Mouse (Mus musculus) thymus, adult 2 months (tissue): ENCODE results near the gene Wdr66. TPM values are rescaled to one million over a fixed set of nuclear protein-coding genes. Genes with fewer than 3 reads are reported as not detected.

Experiments
- DNase-seq: peaks from one replicate; pipeline ENCODE4 v3.0.0; 2021
- H3K27ac ChIP-seq: fragments of 200-500 bp; 2 replicates; pipeline ENCODE4 v1.5.1; 2012; ENCODE audit warnings: low read length, control low read depth; ENCODE audit not compliant: control insufficient read depth, insufficient read depth
- H3K27me3 ChIP-seq: fragments of 200-500 bp; 2 replicates; pipeline ENCODE4 v1.6.1; 2012; ENCODE audit warnings: mild to moderate bottlenecking, low read length, moderate library complexity, mixed read lengths; ENCODE audit not compliant: control insufficient read depth, insufficient read depth
- H3K36me3 ChIP-seq: fragments of 200-500 bp; 2 replicates; pipeline ENCODE4 v1.6.1; 2012; ENCODE audit warnings: mild to moderate bottlenecking, low read length, moderate library complexity; ENCODE audit not compliant: control insufficient read depth, insufficient read depth
- H3K4me1 ChIP-seq: fragments of 200-500 bp; replicated peaks from 2 replicates; pipeline ENCODE4 v1.6.1; 2012; ENCODE audit warnings: low read length; ENCODE audit not compliant: control insufficient read depth, insufficient read depth
- H3K4me3 ChIP-seq: fragments of 200-500 bp; 2 replicates; pipeline ENCODE4 v1.5.1; 2012; ENCODE audit warnings: mild to moderate bottlenecking, low read length, control low read depth, moderate library complexity; ENCODE audit not compliant: control insufficient read depth, insufficient read depth
- CTCF ChIP-seq: fragments of 200-500 bp; IDR thresholded peaks from 2 replicates; pipeline ENCODE4 v1.5.1; 2012; ENCODE audit warnings: mild to moderate bottlenecking, control low read depth, low read length, moderate library complexity, borderline replicate concordance; ENCODE audit not compliant: control insufficient read depth, poor library complexity, insufficient read depth; ENCODE audit errors: extremely low read depth
- POLR2A ChIP-seq: fragments of 200-500 bp; IDR thresholded peaks from 2 replicates; pipeline ENCODE4 v1.6.1; 2012; ENCODE audit warnings: mild to moderate bottlenecking, low read length, control low read depth, moderate library complexity; ENCODE audit not compliant: control insufficient read depth, poor library complexity, insufficient read depth; ENCODE audit errors: extremely low read depth
- WGBS: fragments of 180-500 bp; shearing (Covaris S2); methylation state at CpG from one replicate; pipeline ENCODE4 v1.1.7; 2018; 5-methylcytosine and 5-hydroxymethylcytosine counted together
- polyA plus RNA-seq: library from polyadenylated mRNA; depleted of rRNA; stranded (reverse); fragments of >200 nt; gene quantifications from 2 replicates; pipeline ENCODE4 v1.2.3, GENCODE M21; 2012

The Wdr66 gene
- polyA plus RNA-seq, 1 experiment, result 2.4 TPM

- no peaks in the 10 kb centered on the region for H3K4me1 ChIP-seq
- H3K27me3 ChIP-seq, result no peaks in the 10 kb centered on the region
- no peak overlapping the region for H3K4me3 ChIP-seq
- H3K27ac ChIP-seq, result no peak overlapping the region
- no peak for DNase-seq
- WGBS, result 79% methylated on average over 23 of the region's 23 CpGs
- TF ChIP-seq CTCF, result no peak
- TF ChIP-seq POLR2A, result no peak
- no peaks in the 10 kb centered on the region for H3K36me3 ChIP-seq
Observed at GRCm38 (mm10) chr5:123296972-123297754, 45.3 kb downstream of the Wdr66 start.

DNA sequence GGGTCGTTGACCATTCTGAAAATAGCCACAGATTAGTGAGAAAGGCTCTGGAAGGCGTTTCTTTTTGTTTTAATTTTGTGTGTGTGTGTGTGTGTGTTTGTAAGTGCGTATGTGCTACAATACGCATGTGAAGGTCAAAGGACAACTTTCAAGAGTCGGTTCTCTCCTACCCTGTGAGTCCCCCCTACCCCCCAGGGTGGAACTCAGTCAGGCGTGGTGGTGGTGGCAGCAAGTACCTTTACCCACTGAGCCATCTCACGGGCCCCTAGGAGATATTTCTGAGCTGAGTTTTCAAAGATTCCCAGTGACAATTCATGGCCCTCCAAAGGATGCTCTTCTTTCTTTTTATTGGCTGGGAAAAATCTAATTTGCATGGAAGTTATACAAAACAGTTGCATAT lies 45.9 kb downstream of the Wdr66 start:
- Histone ChIP-seq H3K4me3 (no peak overlapping the region), H3K4me1 (no peaks in the 10 kb centered on the region), H3K27me3 (no peaks in the 10 kb centered on the region), H3K27ac (no peak overlapping the region), H3K36me3 (no peaks in the 10 kb centered on the region)
- no peak for DNase-seq
- 91% methylated on average over 7 of the region's 7 CpGs for WGBS
- TF ChIP-seq POLR2A, result no peak
- TF ChIP-seq CTCF, result no peak

- DNase-seq, result peak; percentile 26
- H3K27me3 ChIP-seq, result no peaks in the 10 kb centered on the region
- H3K4me1 ChIP-seq, result no peaks in the 10 kb centered on the region
- H3K27ac ChIP-seq, result no peak overlapping the region
- TF ChIP-seq POLR2A (no peak), CTCF (no peak)
- H3K36me3 ChIP-seq, result no peaks in the 10 kb centered on the region
- H3K4me3 ChIP-seq, result no peak overlapping the region
- 95% methylated on average over 6 of the region's 6 CpGs for WGBS
Observed at GRCm38 (mm10) chr5:123298526-123298925, 46.6 kb downstream of the Wdr66 start.

DNA sequence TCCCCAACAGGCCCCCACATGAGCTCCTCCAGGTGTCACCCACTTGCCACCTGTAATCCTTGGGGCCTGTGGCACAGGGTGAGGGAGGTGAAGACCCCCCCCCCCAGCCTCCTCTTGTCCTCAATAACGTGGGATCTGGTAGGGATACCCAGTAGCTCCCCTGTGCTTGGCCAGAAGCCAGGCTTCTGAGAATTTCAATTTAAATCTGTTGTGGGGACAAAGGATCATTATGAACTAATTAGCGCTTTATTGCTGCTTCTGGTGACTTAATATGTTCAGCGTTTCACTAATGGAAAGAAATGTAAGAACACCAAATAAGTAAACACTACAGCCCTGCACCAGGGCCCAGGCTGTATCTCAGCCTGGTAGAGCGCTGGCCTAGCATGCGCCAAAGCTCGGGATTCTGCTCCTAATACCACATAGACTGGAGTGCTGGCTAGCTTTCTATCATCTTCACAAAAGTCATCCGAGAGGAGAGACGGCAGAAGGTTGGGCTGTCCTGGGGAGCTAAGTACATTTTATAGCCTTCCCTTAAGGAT lies 48.7 kb downstream of the Wdr66 start:
- DNase-seq, result no peak
- WGBS, result 94% methylated on average over 8 of the region's 8 CpGs
- Histone ChIP-seq H3K36me3 (no peaks in the 10 kb centered on the region), H3K4me1 (no peaks in the 10 kb centered on the region), H3K27ac (no peak overlapping the region), H3K4me3 (no peak overlapping the region), H3K27me3 (no peaks in the 10 kb centered on the region)
- no peak for TF ChIP-seq CTCF
- no peak for TF ChIP-seq POLR2A

GRCm38 (mm10) chr5:123301780-123302521 lies 50.0 kb downstream of the Wdr66 start:
- Histone ChIP-seq H3K27ac (no peak overlapping the region), H3K36me3 (no peaks in the 10 kb centered on the region), H3K4me1 (no peaks in the 10 kb centered on the region), H3K4me3 (no peak overlapping the region), H3K27me3 (no peaks in the 10 kb centered on the region)
- DNase-seq, result no peak
- TF ChIP-seq CTCF (no peak), POLR2A (no peak)
- 93% methylated on average over 20 of the region's 20 CpGs for WGBS

- no peaks in the 10 kb centered on the region for H3K36me3 ChIP-seq
- 95% methylated on average over 18 of the region's 18 CpGs for WGBS
Observed at GRCm38 (mm10) chr5:123307630-123308282, 55.9 kb downstream of the Wdr66 start.

More at GRCm38 (mm10) chr5:123307630-123308282, 55.9 kb downstream of the Wdr66 start:
- Histone ChIP-seq H3K27ac (no peak overlapping the region), H3K4me3 (no peak overlapping the region), H3K27me3 (no peaks in the 10 kb centered on the region), H3K4me1 (peaks cover 1% of the 10 kb centered on the region; the same call in 1 of the 2 replicates)
- DNase-seq, result no peak
- TF ChIP-seq POLR2A, result no peak
